Mouse (Mus musculus) small intestine, adult 2 months (tissue): ENCODE measurements at regions not wholly inside any gene's neighbourhood (a gene's known extent, or its start where the extent isn't known, plus 50 kb on each side); places are given as distances from the start of the nearest gene placed in this dataset.

ENCODE experiments used
- CTCF ChIP-seq: fragments of 200-500 bp; IDR thresholded peaks from 2 replicates; pipeline ENCODE4 v1.5.1; 2012; ENCODE audit warnings: low read depth, mild to moderate bottlenecking, control low read depth, inconsistent platforms, low read length, moderate library complexity, mixed read lengths; ENCODE audit not compliant: insufficient replicate concordance, insufficient read length; ENCODE audit errors: extremely low read depth
- POLR2A ChIP-seq: fragments of 200-500 bp; IDR thresholded peaks from 2 replicates; pipeline ENCODE4 v1.6.1; 2012; ENCODE audit warnings: low read depth, mild to moderate bottlenecking, control low read depth, inconsistent platforms, low read length, moderate library complexity

DNA sequence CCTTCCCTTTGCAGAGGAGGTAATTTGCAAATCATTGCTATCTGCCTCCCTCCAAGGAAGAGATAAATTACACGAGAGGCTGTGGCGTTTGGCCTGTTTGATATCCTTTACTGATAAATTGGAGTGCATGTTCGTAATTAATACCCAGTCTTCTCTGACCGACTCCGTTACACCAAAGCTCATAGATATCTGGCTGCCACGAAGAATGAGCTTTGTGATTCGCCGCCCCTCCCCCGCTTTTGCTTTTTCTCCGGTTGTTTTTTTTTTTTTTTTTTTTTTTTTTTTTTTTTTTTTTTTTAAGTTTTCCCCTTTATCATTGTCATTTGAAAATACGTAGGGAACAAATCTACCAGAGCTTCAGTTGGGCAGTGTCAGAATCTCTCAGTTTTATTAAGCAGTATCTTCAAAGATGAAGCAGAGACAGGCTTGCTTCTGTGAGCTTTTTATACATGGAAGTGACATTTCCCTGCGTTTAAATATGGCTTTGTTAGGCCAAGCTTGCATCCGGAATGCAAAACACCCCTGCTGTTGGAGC lies 663.3 kb downstream of the Vrk1 start:
- TF ChIP-seq POLR2A (no peak), CTCF (no peak)
